Mouse (Mus musculus): ENCODE results near the gene Prmt1. TPM values are rescaled to one million over a fixed set of nuclear protein-coding genes. Genes with fewer than 3 reads are reported as not detected.

Prmt1 gene
- polyA plus RNA-seq, 1 experiment from 2014 or later = 332 TPM

- H3K9me3 ChIP-seq (ENCODE audit: control insufficient read depth, low read length) = no peaks in the 10 kb centered on the region
- no peak overlapping the region for H3K9ac ChIP-seq (ENCODE audit: low read length)
- peaks cover 2% of the 10 kb centered on the region; the same call in 1 of the 2 replicates for H3K4me1 ChIP-seq (ENCODE audit: control insufficient read depth, insufficient read depth, low read length)
- H3K36me3 ChIP-seq (ENCODE audit: control insufficient read depth, insufficient read depth, low read length) = no peaks in the 10 kb centered on the region; the same call in 1 of the 2 replicates
- DNase-seq (ENCODE audit: low spot score) (no peak), ATAC-seq (ENCODE audit: insufficient number of reproducible peaks, low FRiP score, low TSS enrichment, low read depth) (no peak)
- no peak overlapping the region for H3K4me3 ChIP-seq (ENCODE audit: low read depth, low read length)
- 73% methylated on average over 20 of the region's 20 CpGs for WGBS
- H3K27ac ChIP-seq (replicated peaks; ENCODE audit: low read depth, low read length) = no peak overlapping the region
- H3K27me3 ChIP-seq (ENCODE audit: control insufficient read depth, insufficient read depth, low read length) = no peaks in the 10 kb centered on the region
- H3K4me2 ChIP-seq (ENCODE audit: low read depth, severe bottlenecking) = no peak overlapping the region
Measured at GRCm38 (mm10) chr7:44957183-44957835, 29.1 kb downstream of the Prmt1 start.

- Histone ChIP-seq H3K27ac (replicated peaks; ENCODE audit: low read depth, low read length) (no peak overlapping the region), H3K4me2 (ENCODE audit: low read depth, severe bottlenecking) (no peak overlapping the region), H3K36me3 (ENCODE audit: control insufficient read depth, insufficient read depth, low read length) (no peaks in the 10 kb centered on the region; the same call in 1 of the 2 replicates), H3K4me3 (ENCODE audit: low read depth, low read length) (no peak overlapping the region), H3K9me3 (ENCODE audit: control insufficient read depth, low read length) (no peaks in the 10 kb centered on the region), H3K4me1 (ENCODE audit: control insufficient read depth, insufficient read depth, low read length) (peaks cover 7% of the 10 kb centered on the region; the same call in 1 of the 2 replicates), H3K27me3 (ENCODE audit: control insufficient read depth, insufficient read depth, low read length) (peaks cover 7% of the 10 kb centered on the region; the same call in 1 of the 2 replicates), H3K9ac (ENCODE audit: low read length) (no peak overlapping the region)
- no peak for ATAC-seq (ENCODE audit: insufficient number of reproducible peaks, low FRiP score, low TSS enrichment, low read depth)
- WGBS = 52% methylated on average over 6 of the region's 6 CpGs
- DNase-seq (ENCODE audit: low spot score) = no peak
Measured at GRCm38 (mm10) chr7:44956266-44956665, 30.1 kb downstream of the Prmt1 start.

- peaks cover 7% of the 10 kb centered on the region; the same call in 1 of the 2 replicates for H3K4me1 ChIP-seq (ENCODE audit: control insufficient read depth, insufficient read depth, low read length)
- WGBS = 63% methylated on average over 5 of the region's 5 CpGs
- no peak overlapping the region for H3K9ac ChIP-seq (ENCODE audit: low read length)
- no peak overlapping the region for H3K4me2 ChIP-seq (ENCODE audit: low read depth, severe bottlenecking)
- ATAC-seq (ENCODE audit: insufficient number of reproducible peaks, low FRiP score, low TSS enrichment, low read depth) (no peak), DNase-seq (ENCODE audit: low spot score) (no peak)
- no peaks in the 10 kb centered on the region for H3K36me3 ChIP-seq (ENCODE audit: control insufficient read depth, insufficient read depth, low read length)
- no peak overlapping the region for H3K4me3 ChIP-seq (ENCODE audit: low read depth, low read length)
- no peak overlapping the region for H3K27ac ChIP-seq (replicated peaks; ENCODE audit: low read depth, low read length)
- peaks cover 12% of the 10 kb centered on the region; the same call in 1 of the 2 replicates for H3K27me3 ChIP-seq (ENCODE audit: control insufficient read depth, insufficient read depth, low read length)
- no peaks in the 10 kb centered on the region for H3K9me3 ChIP-seq (ENCODE audit: control insufficient read depth, low read length)
Measured at GRCm38 (mm10) chr7:44955628-44956027, 30.7 kb downstream of the Prmt1 start.

GRCm38 (mm10) chr7:44954091-44954885 lies 32.1 kb downstream of the Prmt1 start:
- no peak overlapping the region for H3K9ac ChIP-seq (ENCODE audit: low read length)

GRCm38 (mm10) chr7:44953561-44953960 lies 32.8 kb downstream of the Prmt1 start:
- peaks cover 20% of the 10 kb centered on the region for H3K27me3 ChIP-seq (ENCODE audit: control insufficient read depth, insufficient read depth, low read length)

More at GRCm38 (mm10) chr7:44954091-44954885, 32.1 kb downstream of the Prmt1 start:
- Histone ChIP-seq H3K9me3 (ENCODE audit: control insufficient read depth, low read length) (no peaks in the 10 kb centered on the region), H3K4me1 (ENCODE audit: control insufficient read depth, insufficient read depth, low read length) (peaks cover 7% of the 10 kb centered on the region; the same call in 1 of the 2 replicates), H3K4me3 (ENCODE audit: low read depth, low read length) (no peak overlapping the region), H3K4me2 (ENCODE audit: low read depth, severe bottlenecking) (no peak overlapping the region), H3K27me3 (ENCODE audit: control insufficient read depth, insufficient read depth, low read length) (peaks cover 20% of the 10 kb centered on the region), H3K27ac (replicated peaks; ENCODE audit: low read depth, low read length) (no peak overlapping the region), H3K36me3 (ENCODE audit: control insufficient read depth, insufficient read depth, low read length) (no peaks in the 10 kb centered on the region)
- no peak for ATAC-seq (ENCODE audit: insufficient number of reproducible peaks, low FRiP score, low TSS enrichment, low read depth)
- no peak for DNase-seq (ENCODE audit: low spot score)
- WGBS = 81% methylated on average over 12 of the region's 12 CpGs

GRCm38 (mm10) chr7:44952611-44953306 lies 33.6 kb downstream of the Prmt1 start:
- Histone ChIP-seq H3K9me3 (ENCODE audit: control insufficient read depth, low read length) (no peaks in the 10 kb centered on the region), H3K27me3 (ENCODE audit: control insufficient read depth, insufficient read depth, low read length) (peaks cover 20% of the 10 kb centered on the region), H3K4me2 (ENCODE audit: low read depth, severe bottlenecking) (peak overlapping the region; percentile 84), H3K27ac (replicated peaks; ENCODE audit: low read depth, low read length) (no peak overlapping the region), H3K9ac (ENCODE audit: low read length) (peak overlapping the region; percentile 58), H3K4me1 (ENCODE audit: control insufficient read depth, insufficient read depth, low read length) (peaks cover 7% of the 10 kb centered on the region; the same call in 1 of the 2 replicates), H3K4me3 (ENCODE audit: low read depth, low read length) (peak overlapping the region; percentile 41), H3K36me3 (ENCODE audit: control insufficient read depth, insufficient read depth, low read length) (no peaks in the 10 kb centered on the region)
- DNase-seq (ENCODE audit: low spot score) (peak; percentile 93), ATAC-seq (ENCODE audit: insufficient number of reproducible peaks, low FRiP score, low TSS enrichment, low read depth) (peak; percentile 86)
- whole genome bisulfite sequencing = 7% methylated on average over 24 of the region's 24 CpGs

More at GRCm38 (mm10) chr7:44953561-44953960, 32.8 kb downstream of the Prmt1 start:
- no peak for DNase-seq (ENCODE audit: low spot score)
- Histone ChIP-seq H3K4me3 (ENCODE audit: low read depth, low read length) (no peak overlapping the region), H3K9ac (ENCODE audit: low read length) (no peak overlapping the region), H3K27ac (replicated peaks; ENCODE audit: low read depth, low read length) (no peak overlapping the region), H3K4me1 (ENCODE audit: control insufficient read depth, insufficient read depth, low read length) (peaks cover 7% of the 10 kb centered on the region; the same call in 1 of the 2 replicates), H3K36me3 (ENCODE audit: control insufficient read depth, insufficient read depth, low read length) (no peaks in the 10 kb centered on the region), H3K4me2 (ENCODE audit: low read depth, severe bottlenecking) (no peak overlapping the region), H3K9me3 (ENCODE audit: control insufficient read depth, low read length) (no peaks in the 10 kb centered on the region)
- ATAC-seq (ENCODE audit: insufficient number of reproducible peaks, low FRiP score, low TSS enrichment, low read depth) = no peak
- WGBS = 51% methylated on average over 14 of the region's 14 CpGs

- H3K36me3 ChIP-seq (ENCODE audit: control insufficient read depth, insufficient read depth, low read length) = no peaks in the 10 kb centered on the region
- peaks cover 20% of the 10 kb centered on the region for H3K27me3 ChIP-seq (ENCODE audit: control insufficient read depth, insufficient read depth, low read length)
- no peak overlapping the region for H3K27ac ChIP-seq (replicated peaks; ENCODE audit: low read depth, low read length)
- H3K4me2 ChIP-seq (ENCODE audit: low read depth, severe bottlenecking) = peak overlapping the region; percentile 84
- WGBS = under 1% methylated on average over 10 of the region's 10 CpGs
- H3K9me3 ChIP-seq (ENCODE audit: control insufficient read depth, low read length) = no peaks in the 10 kb centered on the region
- H3K9ac ChIP-seq (ENCODE audit: low read length) = peak overlapping the region; percentile 58
- H3K4me1 ChIP-seq (ENCODE audit: control insufficient read depth, insufficient read depth, low read length) = peaks cover 7% of the 10 kb centered on the region; the same call in 1 of the 2 replicates
- DNase-seq (ENCODE audit: low spot score) = peak; percentile 73
- ATAC-seq (ENCODE audit: insufficient number of reproducible peaks, low FRiP score, low TSS enrichment, low read depth) = 0 out of 2 replicates have a peak, but pooled peaks have one; percentile 45
- H3K4me3 ChIP-seq (ENCODE audit: low read depth, low read length) = peak overlapping the region; percentile 41
Measured at GRCm38 (mm10) chr7:44951960-44952359, 34.4 kb downstream of the Prmt1 start.

- Histone ChIP-seq H3K9ac (ENCODE audit: low read length) (no peak overlapping the region), H3K4me2 (ENCODE audit: low read depth, severe bottlenecking) (no peak overlapping the region), H3K27me3 (ENCODE audit: control insufficient read depth, insufficient read depth, low read length) (peaks cover 20% of the 10 kb centered on the region), H3K4me3 (ENCODE audit: low read depth, low read length) (no peak overlapping the region), H3K27ac (replicated peaks; ENCODE audit: low read depth, low read length) (no peak overlapping the region), H3K9me3 (ENCODE audit: control insufficient read depth, low read length) (no peaks in the 10 kb centered on the region), H3K4me1 (ENCODE audit: control insufficient read depth, insufficient read depth, low read length) (peaks cover 7% of the 10 kb centered on the region; the same call in 1 of the 2 replicates), H3K36me3 (ENCODE audit: control insufficient read depth, insufficient read depth, low read length) (no peaks in the 10 kb centered on the region)
- ATAC-seq (ENCODE audit: insufficient number of reproducible peaks, low FRiP score, low TSS enrichment, low read depth) = no peak
- DNase-seq (ENCODE audit: low spot score) = no peak
- WGBS = 79% methylated on average over 6 of the region's 6 CpGs
Measured at GRCm38 (mm10) chr7:44949922-44950321, 36.4 kb downstream of the Prmt1 start.
